Mouse (Mus musculus): ENCODE data around the gene Prss28.

Prss28 gene

GRCm38 (mm10) chr17:25308346-25308745, at the start of gene Prss28:
Gene Prss28 (plus strand): TSS chr17:25308646.
- no peak for DNase-seq

DNA sequence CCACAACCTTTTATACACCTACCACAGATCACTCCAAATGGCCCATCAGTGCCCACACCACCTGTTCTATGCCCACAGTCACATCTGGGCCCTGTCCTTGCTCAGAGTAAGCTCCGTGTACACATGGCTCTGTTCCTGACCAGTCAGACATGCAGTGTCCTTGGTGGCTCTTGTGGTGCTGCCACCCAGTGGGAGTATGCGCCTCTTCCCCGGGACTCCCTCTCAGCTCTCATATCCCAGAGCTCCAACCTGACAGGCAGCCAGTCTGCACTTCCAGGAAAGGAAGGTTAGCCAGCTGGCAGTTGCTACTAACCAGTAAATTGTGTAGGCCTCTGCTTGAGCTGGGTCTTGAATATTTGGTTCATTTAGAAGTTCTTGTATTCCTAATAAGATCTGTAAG, 44.0 kb upstream of the Prss28 start:
- no peak for DNase-seq

DNA sequence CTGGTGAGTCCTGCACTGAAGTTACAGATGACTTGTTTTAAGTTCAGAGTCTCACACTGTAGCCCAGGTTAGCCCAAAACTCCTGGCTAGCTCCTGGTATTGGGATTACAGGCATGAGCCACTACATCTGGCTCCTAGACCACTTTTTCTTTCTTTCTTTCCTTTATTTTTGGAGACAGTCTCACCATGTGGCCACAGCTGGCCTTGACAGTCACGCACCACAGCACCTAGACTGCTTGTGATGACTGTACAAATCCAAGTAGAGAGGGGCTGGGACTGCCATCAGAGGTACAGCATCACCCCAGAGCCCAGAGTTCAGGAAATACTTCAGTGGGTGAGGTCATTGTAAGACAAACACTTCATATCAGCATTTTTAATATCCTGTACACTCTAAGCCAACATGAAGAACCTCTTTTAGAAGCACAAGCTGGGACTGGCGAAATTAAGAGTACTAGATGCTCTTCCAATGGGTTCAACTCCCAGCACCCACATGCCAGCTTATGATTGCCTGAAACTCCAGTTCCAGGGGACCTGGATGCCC, 37.6 kb upstream of the Prss28 start:
- DNase-seq: no peak

DNA sequence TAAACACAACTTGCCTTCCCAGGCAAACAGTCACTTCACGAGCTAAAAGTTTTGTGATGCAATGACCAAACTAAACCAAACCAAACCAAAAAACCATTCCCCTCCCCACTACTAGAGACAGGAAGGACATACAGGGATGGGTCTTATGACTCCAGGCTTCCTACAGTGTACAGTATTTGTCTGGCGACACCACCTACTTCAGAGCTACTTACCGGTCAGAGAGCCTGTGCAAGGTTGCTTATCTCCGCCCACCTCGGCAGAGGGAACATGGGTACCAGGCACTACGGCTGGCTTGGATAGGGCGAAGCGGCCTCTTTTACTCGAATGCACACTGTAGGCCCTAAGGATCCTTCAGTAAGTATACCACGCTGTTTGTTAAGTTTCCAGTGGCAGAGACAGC, 36.1 kb upstream of the Prss28 start:
- DNase-seq: no peak

GRCm38 (mm10) chr17:25272951-25273705, 35.3 kb upstream of the Prss28 start:
- peak; percentile 81 for DNase-seq

DNA sequence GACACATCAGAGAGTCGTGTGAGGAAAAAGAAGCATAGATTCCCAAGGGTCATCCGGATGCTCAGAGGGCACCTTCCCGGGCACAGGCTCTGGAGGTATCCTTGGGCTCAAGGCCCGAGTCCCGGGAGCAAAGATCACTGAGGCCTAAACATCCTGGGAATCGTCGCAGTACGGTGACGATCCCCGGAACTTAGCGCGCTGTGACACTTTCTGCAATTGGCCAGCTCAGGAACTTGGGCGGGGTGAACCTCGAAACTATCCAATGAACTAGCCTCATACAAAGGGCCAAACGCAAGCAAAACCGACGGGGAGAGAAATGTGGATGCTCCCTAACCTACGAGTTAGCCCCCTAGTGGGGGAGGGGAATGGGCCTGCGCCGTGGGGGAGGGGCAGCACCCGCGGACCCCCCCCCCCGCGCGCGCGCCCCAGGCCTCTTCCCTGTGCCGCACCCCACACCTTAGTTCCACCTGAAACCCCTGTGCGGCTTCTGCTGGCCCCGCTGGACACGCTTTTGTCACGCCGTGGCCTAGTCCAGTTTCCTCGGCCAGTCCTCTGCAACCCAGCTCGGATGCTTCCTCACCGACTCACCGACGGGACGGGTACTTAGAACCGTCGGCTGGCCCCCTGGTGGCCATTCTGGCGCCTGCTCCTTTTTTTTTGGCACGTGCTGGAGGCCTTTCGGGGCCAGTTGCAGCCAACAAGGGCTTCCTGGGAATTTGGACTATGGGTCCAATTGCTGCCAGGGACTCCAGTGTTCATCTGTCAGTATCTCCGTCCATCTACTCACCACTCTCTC, 34.5 kb upstream of the Prss28 start:
- peak; percentile 88 for DNase-seq

DNA sequence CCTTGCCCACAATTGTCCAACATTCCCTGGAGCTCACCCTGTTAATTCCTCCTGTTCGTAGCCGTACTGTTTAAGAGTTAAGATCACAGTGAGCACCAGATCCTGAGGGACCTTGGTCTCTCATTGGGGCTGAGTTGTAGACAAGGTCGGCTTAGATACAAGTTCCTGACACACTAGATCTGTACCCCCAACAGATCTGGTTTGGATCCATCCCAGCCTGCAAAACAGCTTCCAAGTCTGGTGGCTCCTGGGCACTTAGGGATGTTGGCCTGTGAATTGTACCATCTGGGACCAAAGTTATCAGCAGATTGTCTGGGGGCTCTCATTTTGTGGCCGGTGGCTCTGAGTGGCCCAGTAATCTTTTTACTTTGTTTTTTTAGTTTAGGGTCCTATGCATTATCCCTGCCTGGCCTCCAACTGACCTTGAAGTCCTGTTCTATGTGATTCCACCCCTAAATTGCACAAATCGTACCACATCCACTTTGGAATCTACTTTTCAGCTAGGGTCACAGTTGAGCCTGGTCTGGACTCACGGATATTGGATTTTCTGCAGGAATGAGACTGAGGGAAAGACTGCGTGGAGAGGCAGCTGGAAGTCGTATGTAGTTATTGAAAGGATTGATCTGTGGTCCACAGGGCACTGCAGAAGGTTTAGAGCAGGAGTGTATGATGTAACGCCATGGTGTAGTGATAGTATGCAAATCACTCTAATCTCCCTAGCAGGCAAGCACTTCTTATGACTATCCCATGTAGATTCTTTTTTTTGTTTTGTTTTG, 33.7 kb upstream of the Prss28 start, which contains the start of gene Ube2i:
Gene Ube2i (minus strand): TSS at position 52 of the 776 bp plus-strand sequence.
- no peak for DNase-seq

DNA sequence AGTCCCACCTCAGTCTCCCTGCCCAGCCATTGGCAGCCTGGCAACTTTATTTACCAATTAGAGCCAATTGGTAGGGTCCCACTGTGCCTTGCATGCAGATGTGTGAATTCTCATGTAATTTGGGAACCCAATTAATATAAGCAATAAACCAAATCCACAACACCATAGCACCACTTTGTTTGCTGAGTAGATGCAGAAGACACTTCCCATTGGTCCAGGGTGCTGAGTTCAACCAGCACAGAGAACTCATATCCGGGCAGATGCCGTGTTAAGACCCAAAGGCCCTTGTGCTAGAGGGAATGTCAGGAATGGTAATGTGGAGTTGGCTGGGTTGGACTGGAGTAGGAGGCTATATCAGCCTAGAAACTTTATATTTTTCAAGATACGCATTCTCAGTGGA, 32.6 kb upstream of the Prss28 start:
- no peak for DNase-seq

DNA sequence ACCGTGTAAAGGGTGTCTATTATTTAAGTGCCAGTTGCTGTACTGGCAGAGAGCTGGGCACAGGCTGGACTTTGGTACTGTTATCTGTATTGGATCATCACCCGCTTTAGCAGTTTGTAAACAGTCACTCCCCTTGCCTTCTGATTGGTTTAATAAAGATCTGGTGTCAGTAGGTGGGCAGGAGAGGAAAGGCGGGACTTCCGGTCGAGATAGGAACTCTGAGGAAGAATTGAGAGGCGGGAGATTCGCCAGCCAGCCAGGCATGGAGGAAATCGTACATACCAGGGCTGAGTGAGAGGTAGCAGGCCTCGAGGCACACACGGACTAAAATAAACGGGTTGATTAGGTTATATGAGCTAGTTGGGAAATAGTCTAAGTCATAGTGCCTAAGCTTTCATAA, 26.3 kb upstream of the Prss28 start:
- DNase-seq: no peak

DNA sequence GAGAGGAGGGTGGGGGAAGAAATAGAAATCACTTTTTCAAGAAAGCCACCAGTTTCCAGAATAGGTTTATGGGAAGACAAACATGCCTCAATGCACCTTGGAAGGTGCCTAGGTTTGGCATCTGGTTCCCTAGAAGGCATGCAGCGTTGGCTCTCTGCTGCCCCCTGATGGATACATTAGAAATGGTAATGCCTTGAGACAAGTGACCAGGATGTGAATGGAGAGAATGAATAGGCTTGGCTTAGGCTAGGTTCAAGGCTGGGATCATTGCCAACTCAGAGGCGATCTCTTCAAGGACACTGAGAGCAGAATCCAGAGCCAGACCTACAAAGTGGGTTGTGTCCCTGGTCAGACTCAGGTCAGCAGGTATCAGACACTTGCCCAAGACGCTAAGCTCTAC, 23.4 kb upstream of the Prss28 start:
- peak; percentile 47 for DNase-seq

GRCm38 (mm10) chr17:25288842-25289241, 19.6 kb upstream of the Prss28 start:
- DNase-seq: peak; percentile 50

- DNase-seq: no peak
Observed at GRCm38 (mm10) chr17:25290411-25290810, 18.0 kb upstream of the Prss28 start.

- no peak for DNase-seq
Observed at GRCm38 (mm10) chr17:25293495-25293894, 15.0 kb upstream of the Prss28 start.

DNA sequence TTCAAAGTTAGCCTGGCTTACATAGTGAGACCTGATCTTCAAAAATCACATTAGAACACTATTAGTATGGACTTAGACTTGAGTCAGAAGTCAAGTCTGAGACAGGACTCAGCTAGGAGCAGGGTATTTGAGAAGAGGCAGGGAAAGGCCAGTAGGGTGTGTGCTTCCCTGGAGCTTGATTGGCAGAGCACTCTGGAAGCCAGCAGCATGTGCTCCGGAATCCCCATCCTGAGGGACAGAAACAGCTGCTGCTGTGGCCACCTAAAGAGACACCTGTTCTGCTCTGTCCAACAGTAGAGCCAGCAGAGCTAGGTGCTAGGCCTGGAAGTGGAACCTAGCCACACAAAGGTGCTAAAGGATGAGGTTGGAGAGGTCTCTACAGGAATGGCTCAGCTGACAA, 14.3 kb upstream of the Prss28 start:
- no peak for DNase-seq

DNA sequence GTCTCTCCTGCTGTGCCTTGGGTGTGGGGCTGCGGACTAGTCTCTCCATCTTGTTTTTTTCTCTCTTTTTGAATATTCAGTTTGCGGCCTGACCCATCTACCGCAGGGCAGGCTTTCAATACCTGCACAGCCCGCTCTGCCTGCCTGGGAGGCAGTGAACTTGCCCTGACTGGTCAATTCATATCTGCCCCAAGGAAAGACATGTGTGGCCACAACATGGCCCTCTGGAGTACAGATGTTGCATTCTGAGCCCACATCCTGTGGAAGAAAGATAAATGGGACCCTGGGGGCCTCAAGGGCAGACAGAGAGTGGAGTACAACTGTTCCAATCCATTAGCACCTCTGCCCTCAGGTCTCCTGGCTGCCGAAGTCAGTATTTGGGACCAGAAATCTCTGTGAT, 10.4 kb upstream of the Prss28 start, which contains the start of gene Prss34:
Gene Prss34 (plus strand): TSS at position 301 of the 400 bp plus-strand sequence.
- DNase-seq: no peak

DNA sequence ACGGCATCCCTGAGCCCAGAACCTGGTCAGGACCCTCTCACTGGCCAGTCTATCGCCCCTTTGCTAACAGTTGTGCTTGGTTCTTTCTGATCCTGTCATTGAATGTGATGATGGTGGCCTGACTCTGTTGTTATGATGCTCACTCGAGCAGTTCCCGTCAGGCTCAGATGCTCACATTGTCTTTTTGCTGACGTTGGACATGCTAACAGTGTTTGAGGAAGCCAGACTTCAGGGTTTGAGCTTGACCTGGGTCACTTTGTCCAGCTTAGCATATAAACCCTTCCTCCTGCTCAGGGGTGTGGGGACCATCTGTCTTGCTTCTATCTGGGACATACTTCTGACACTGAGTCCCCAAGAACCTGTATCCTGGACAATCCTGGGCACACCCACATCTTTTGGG, 9.9 kb downstream of the Prss28 start, which contains the start of gene Prss29:
Gene Prss29 (plus strand): TSS at position 301 of the 400 bp plus-strand sequence.
- no peak for DNase-seq

DNA sequence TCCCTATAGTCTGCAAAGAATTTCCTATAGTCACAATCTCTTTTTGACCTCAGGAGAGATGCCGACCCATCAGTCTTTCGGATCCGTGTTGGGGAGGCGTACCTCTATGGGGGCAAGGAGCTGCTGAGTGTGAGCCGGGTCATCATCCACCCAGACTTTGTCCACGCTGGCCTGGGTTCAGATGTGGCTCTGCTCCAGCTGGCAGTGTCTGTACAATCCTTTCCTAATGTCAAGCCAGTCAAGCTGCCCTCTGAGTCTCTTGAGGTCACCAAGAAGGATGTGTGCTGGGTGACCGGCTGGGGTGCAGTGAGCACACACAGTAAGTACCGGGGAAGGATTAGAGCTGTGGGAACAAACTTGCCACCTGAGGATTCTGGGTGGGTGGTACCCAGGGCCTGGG, 12.4 kb downstream of the Prss28 start:
- DNase-seq: no peak

DNA sequence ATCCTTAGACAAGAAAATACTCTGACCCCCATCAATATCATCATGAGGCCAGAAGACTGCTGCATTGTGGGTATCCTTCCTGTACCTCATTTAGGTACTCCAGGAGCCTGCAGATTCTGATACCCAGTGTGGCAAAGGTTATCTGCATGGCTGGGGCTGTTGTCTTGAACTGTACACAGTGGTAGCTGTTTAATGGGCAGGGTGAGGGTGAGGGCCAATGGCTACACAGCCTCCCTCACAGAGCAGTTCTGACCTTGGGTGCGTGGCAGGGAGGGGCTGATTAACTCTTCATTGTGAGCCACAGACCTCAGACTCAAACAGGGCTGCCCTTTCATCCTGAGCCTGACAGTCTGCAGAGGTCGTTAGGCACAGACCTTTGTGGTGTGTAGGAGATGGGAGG, 14.5 kb downstream of the Prss28 start:
- no peak for DNase-seq

DNA sequence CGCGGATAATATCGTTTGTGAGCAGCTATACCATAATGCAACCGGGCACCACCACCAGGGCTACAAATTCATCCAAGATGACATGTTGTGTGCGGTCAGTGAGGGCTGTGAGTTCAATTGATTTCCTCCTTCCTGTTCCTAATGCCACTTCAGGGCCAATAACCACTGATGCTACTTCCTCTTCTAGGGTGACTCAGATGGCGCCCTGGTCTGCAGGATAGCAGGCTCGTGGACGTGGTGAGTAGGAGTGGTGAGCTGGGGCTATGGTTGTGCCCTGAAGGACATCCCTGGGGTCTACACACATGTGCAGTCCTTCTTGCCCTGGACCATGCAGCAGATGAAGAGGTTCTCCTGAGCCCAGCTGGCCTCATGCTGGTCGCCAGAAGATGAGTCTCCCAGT, 23.9 kb downstream of the Prss28 start:
- no peak for DNase-seq

GRCm38 (mm10) chr17:25333943-25334342, 25.5 kb downstream of the Prss28 start:
- DNase-seq: peak; percentile 75

- no peak for DNase-seq
Observed at GRCm38 (mm10) chr17:25338218-25338617, 29.8 kb downstream of the Prss28 start.

- DNase-seq: no peak
Observed at GRCm38 (mm10) chr17:25340003-25340402, 31.6 kb downstream of the Prss28 start.

DNA sequence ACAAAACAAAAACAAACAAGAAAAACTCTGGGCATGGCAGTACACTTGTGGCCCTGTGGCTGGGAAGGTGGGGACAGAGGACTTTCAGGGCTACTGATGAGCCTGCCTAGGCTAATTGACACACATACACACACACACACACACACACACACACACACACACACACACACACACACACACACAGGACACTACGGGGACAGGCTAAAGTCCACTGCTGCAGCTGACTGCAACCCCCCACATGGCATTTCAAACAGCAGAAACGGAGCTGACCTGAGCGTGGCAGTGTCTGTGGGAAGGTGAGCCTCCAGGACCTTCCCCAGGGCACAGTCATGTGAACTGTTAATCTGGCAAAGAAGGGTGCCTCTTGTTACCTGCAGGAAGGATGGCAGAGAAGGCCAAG, 33.0 kb downstream of the Prss28 start:
- DNase-seq: no peak

Data from right cerebral cortex, postnatal 14 days (tissue).